Mouse (Mus musculus): ENCODE data around the gene Stk39. TPM values are rescaled to one million over a fixed set of nuclear protein-coding genes. Genes with fewer than 3 reads are reported as not detected.

The Stk39 gene
- polyA plus RNA-seq, 1 experiment from 2014 or later: 53.0 TPM

GRCm38 (mm10) chr2:68270836-68271235, 201.2 kb downstream of the Stk39 start:
- H3K36me3 ChIP-seq (ENCODE audit: control insufficient read depth, insufficient read depth, low read length): no peaks in the 10 kb centered on the region
- no peaks in the 10 kb centered on the region for H3K27me3 ChIP-seq (ENCODE audit: control insufficient read depth, insufficient read depth, low read length)
- no peaks in the 10 kb centered on the region for H3K4me1 ChIP-seq (replicated peaks; ENCODE audit: control insufficient read depth, insufficient read depth, low read length)
- H3K9ac ChIP-seq (ENCODE audit: low read depth, low read length): no peak overlapping the region
- WGBS: 87% methylated on average over 6 of the region's 6 CpGs
- no peak for ATAC-seq (ENCODE audit: low FRiP score)
- no peak overlapping the region for H3K4me2 ChIP-seq (replicated peaks; ENCODE audit: low read depth, low read length)
- H3K27ac ChIP-seq (ENCODE audit: low read depth, low read length): no peak overlapping the region
- H3K4me3 ChIP-seq (ENCODE audit: low read depth, low read length): no peak overlapping the region
- H3K9me3 ChIP-seq (ENCODE audit: control insufficient read depth, low read length): no peaks in the 10 kb centered on the region
- no peak for DNase-seq (ENCODE audit: low spot score)

DNA sequence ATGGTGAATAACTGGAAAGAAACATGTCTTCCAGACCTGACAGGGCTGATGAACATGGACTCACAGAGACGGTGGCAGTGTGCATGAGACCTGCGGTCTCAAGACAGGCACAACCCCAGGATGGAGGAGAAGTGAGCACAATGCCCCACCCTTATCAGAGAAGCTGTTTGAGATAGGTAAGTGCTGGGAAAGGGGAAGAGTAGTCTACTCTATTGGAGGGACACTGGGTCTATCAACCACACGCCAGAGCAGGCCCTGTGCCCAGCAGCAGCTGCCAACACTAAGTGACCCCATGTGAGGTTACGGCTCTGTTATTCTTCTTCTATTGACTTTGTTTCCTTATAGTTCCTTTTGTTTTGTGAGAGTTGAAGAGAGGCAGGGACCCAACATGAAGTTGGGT, 202.4 kb downstream of the Stk39 start:
- WGBS: 84% methylated on average over 4 of the region's 4 CpGs
- Histone ChIP-seq H3K36me3 (ENCODE audit: control insufficient read depth, insufficient read depth, low read length) (no peaks in the 10 kb centered on the region), H3K4me2 (replicated peaks; ENCODE audit: low read depth, low read length) (no peak overlapping the region), H3K9me3 (ENCODE audit: control insufficient read depth, low read length) (no peaks in the 10 kb centered on the region), H3K9ac (ENCODE audit: low read depth, low read length) (no peak overlapping the region), H3K4me1 (replicated peaks; ENCODE audit: control insufficient read depth, insufficient read depth, low read length) (no peaks in the 10 kb centered on the region), H3K27me3 (ENCODE audit: control insufficient read depth, insufficient read depth, low read length) (no peaks in the 10 kb centered on the region), H3K4me3 (ENCODE audit: low read depth, low read length) (no peak overlapping the region), H3K27ac (ENCODE audit: low read depth, low read length) (no peak overlapping the region)
- DNase-seq (ENCODE audit: low spot score) (no peak), ATAC-seq (ENCODE audit: low FRiP score) (no peak)

- Histone ChIP-seq H3K4me2 (replicated peaks; ENCODE audit: low read depth, low read length) (no peak overlapping the region), H3K36me3 (ENCODE audit: control insufficient read depth, insufficient read depth, low read length) (no peaks in the 10 kb centered on the region), H3K9me3 (ENCODE audit: control insufficient read depth, low read length) (no peaks in the 10 kb centered on the region), H3K4me1 (replicated peaks; ENCODE audit: control insufficient read depth, insufficient read depth, low read length) (no peaks in the 10 kb centered on the region), H3K27me3 (ENCODE audit: control insufficient read depth, insufficient read depth, low read length) (no peaks in the 10 kb centered on the region), H3K4me3 (ENCODE audit: low read depth, low read length) (no peak overlapping the region), H3K9ac (ENCODE audit: low read depth, low read length) (no peak overlapping the region), H3K27ac (ENCODE audit: low read depth, low read length) (no peak overlapping the region)
- 84% methylated on average over 5 of the region's 5 CpGs for WGBS
- no peak for DNase-seq (ENCODE audit: low spot score)
- ATAC-seq (ENCODE audit: low FRiP score): no peak
Measured at GRCm38 (mm10) chr2:68264826-68265225, 207.2 kb downstream of the Stk39 start.

DNA sequence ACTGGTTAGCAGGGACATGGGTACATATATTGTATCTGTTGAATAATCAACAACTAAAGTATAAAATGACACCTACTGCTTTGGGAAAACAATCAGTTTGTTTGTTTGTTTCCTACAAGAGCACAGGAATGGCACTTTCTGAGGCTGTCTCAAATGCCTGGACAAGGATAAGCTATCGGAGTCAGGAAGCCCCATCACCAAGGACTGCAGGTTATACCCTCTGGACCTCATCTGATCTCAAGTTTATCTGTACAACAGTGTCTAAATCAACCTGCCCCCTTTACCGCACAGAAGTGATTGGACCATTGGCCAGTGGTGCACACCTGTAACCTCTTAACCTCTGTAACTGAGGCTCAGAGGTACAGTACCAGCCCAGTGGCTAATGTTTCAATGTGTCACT, 211.2 kb downstream of the Stk39 start:
- Histone ChIP-seq H3K4me1 (replicated peaks; ENCODE audit: control insufficient read depth, insufficient read depth, low read length) (no peaks in the 10 kb centered on the region), H3K4me2 (replicated peaks; ENCODE audit: low read depth, low read length) (no peak overlapping the region), H3K9me3 (ENCODE audit: control insufficient read depth, low read length) (no peaks in the 10 kb centered on the region), H3K4me3 (ENCODE audit: low read depth, low read length) (no peak overlapping the region), H3K9ac (ENCODE audit: low read depth, low read length) (no peak overlapping the region), H3K36me3 (ENCODE audit: control insufficient read depth, insufficient read depth, low read length) (no peaks in the 10 kb centered on the region), H3K27ac (ENCODE audit: low read depth, low read length) (no peak overlapping the region), H3K27me3 (ENCODE audit: control insufficient read depth, insufficient read depth, low read length) (no peaks in the 10 kb centered on the region)
- DNase-seq (ENCODE audit: low spot score) (no peak), ATAC-seq (ENCODE audit: low FRiP score) (no peak)
- WGBS: 97% methylated on average over 2 of the region's 2 CpGs

DNA sequence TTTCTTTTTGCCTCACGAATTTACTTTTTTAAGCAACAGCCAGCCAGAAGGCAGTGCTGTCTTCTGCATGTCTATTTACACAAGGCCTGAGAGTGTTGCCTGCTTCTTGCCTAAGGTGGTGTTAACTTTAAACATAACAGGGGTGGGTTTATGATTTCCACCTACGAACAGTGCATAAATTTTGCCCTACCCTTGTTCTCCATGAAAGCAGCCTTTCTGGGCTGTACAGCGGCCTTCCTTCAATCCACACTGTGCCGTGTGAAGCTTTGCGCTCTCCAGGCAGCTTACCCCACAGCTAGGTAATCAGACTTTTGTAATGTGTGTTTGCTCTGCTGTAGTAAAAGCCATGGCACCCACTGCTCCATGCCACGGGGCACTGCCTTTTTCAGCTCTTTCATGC, 214.5 kb downstream of the Stk39 start:
- H3K9ac ChIP-seq (ENCODE audit: low read depth, low read length): no peak overlapping the region
- 87% methylated on average over 6 of the region's 6 CpGs for WGBS
- H3K4me1 ChIP-seq (replicated peaks; ENCODE audit: control insufficient read depth, insufficient read depth, low read length): no peaks in the 10 kb centered on the region
- no peak overlapping the region for H3K27ac ChIP-seq (ENCODE audit: low read depth, low read length)
- no peaks in the 10 kb centered on the region for H3K36me3 ChIP-seq (ENCODE audit: control insufficient read depth, insufficient read depth, low read length)
- H3K9me3 ChIP-seq (ENCODE audit: control insufficient read depth, low read length): no peaks in the 10 kb centered on the region
- no peak overlapping the region for H3K4me3 ChIP-seq (ENCODE audit: low read depth, low read length)
- no peak for ATAC-seq (ENCODE audit: low FRiP score)
- H3K27me3 ChIP-seq (ENCODE audit: control insufficient read depth, insufficient read depth, low read length): no peaks in the 10 kb centered on the region
- H3K4me2 ChIP-seq (replicated peaks; ENCODE audit: low read depth, low read length): no peak overlapping the region
- no peak for DNase-seq (ENCODE audit: low spot score)

DNA sequence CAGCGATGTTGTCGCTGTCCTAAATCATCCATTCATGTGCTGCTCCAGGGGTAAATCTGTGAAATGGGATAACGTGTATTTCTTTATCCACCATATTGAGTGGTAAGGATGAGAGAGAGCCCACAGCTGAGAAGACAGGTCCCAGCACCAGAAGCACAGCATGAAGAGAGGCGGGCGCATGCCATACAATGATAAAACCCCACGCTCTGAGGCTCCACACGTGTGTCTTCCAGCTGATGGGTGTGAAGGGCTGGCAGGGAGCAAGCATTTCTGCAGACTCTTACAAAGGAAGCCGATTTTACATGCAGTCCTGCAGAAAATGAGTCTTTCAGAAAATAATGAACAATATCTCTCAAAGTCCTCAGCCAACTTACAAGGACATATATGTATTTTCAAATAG, 215.6 kb downstream of the Stk39 start:
- WGBS: 89% methylated on average over 8 of the region's 8 CpGs
- no peaks in the 10 kb centered on the region for H3K27me3 ChIP-seq (ENCODE audit: control insufficient read depth, insufficient read depth, low read length)
- ATAC-seq (ENCODE audit: low FRiP score) (no peak), DNase-seq (ENCODE audit: low spot score) (no peak)
- H3K36me3 ChIP-seq (ENCODE audit: control insufficient read depth, insufficient read depth, low read length): no peaks in the 10 kb centered on the region
- no peaks in the 10 kb centered on the region; the same call in 1 of the 2 replicates for H3K4me1 ChIP-seq (replicated peaks; ENCODE audit: control insufficient read depth, insufficient read depth, low read length)
- no peak overlapping the region for H3K9ac ChIP-seq (ENCODE audit: low read depth, low read length)
- no peak overlapping the region for H3K4me3 ChIP-seq (ENCODE audit: low read depth, low read length)
- no peaks in the 10 kb centered on the region for H3K9me3 ChIP-seq (ENCODE audit: control insufficient read depth, low read length)
- H3K4me2 ChIP-seq (replicated peaks; ENCODE audit: low read depth, low read length): no peak overlapping the region
- no peak overlapping the region for H3K27ac ChIP-seq (ENCODE audit: low read depth, low read length)

GRCm38 (mm10) chr2:68254756-68255155, 217.3 kb downstream of the Stk39 start:
- Histone ChIP-seq H3K27me3 (ENCODE audit: control insufficient read depth, insufficient read depth, low read length) (no peaks in the 10 kb centered on the region), H3K27ac (ENCODE audit: low read depth, low read length) (no peak overlapping the region), H3K4me2 (replicated peaks; ENCODE audit: low read depth, low read length) (no peak overlapping the region), H3K9me3 (ENCODE audit: control insufficient read depth, low read length) (no peaks in the 10 kb centered on the region), H3K4me1 (replicated peaks; ENCODE audit: control insufficient read depth, insufficient read depth, low read length) (no peaks in the 10 kb centered on the region; the same call in 1 of the 2 replicates), H3K4me3 (ENCODE audit: low read depth, low read length) (no peak overlapping the region), H3K36me3 (ENCODE audit: control insufficient read depth, insufficient read depth, low read length) (no peaks in the 10 kb centered on the region), H3K9ac (ENCODE audit: low read depth, low read length) (no peak overlapping the region)
- DNase-seq (ENCODE audit: low spot score): no peak
- ATAC-seq (ENCODE audit: low FRiP score): no peak
- WGBS: 79% methylated on average over 4 of the region's 4 CpGs

GRCm38 (mm10) chr2:68253222-68253621, 218.8 kb downstream of the Stk39 start:
- no peak overlapping the region for H3K4me3 ChIP-seq (ENCODE audit: low read depth, low read length)
- H3K9me3 ChIP-seq (ENCODE audit: control insufficient read depth, low read length): no peaks in the 10 kb centered on the region
- H3K4me1 ChIP-seq (replicated peaks; ENCODE audit: control insufficient read depth, insufficient read depth, low read length): no peaks in the 10 kb centered on the region; the same call in 1 of the 2 replicates
- no peaks in the 10 kb centered on the region for H3K36me3 ChIP-seq (ENCODE audit: control insufficient read depth, insufficient read depth, low read length)
- no peak overlapping the region for H3K4me2 ChIP-seq (replicated peaks; ENCODE audit: low read depth, low read length)
- H3K9ac ChIP-seq (ENCODE audit: low read depth, low read length): no peak overlapping the region
- DNase-seq (ENCODE audit: low spot score) (no peak), ATAC-seq (ENCODE audit: low FRiP score) (no peak)
- WGBS: 94% methylated on average over 2 of the region's 2 CpGs
- H3K27me3 ChIP-seq (ENCODE audit: control insufficient read depth, insufficient read depth, low read length): no peaks in the 10 kb centered on the region
- no peak overlapping the region for H3K27ac ChIP-seq (ENCODE audit: low read depth, low read length)

DNA sequence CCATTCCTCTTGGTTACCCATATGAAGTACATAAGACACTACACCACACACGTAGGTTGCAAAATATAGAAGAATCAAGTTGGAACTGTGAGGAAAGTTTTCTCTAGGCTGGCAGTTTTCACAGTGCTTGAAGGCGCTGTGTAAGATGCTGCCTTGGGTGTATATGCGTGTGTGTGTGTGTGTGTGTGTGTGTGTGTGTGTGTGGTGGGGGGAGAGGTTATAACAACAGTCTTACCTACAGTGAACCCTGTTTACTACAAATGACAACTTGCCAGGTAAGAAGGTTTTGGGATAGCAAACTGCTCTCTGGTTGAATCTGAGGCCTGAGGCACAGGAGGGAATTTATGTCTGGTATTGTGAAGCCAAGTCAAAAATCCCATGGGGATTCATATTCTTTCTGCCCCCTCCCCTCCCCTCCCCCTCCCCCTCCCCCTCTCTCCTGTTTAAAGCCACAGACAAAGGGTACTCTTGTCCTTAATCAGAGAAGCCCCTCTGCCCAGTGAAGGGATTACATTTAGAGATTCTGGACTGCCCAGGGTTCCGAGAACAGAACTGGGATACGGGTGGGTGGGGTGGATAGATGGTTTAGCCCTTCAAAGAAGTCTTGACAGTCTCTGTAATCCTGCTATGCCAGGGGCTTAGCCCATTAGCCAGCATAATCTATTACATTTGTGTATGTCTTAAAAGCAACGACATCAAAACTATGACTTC, 219.9 kb downstream of the Stk39 start:
- 80% methylated on average over 6 of the region's 6 CpGs for WGBS
- no peaks in the 10 kb centered on the region; the same call in 1 of the 2 replicates for H3K4me1 ChIP-seq (replicated peaks; ENCODE audit: control insufficient read depth, insufficient read depth, low read length)
- H3K4me2 ChIP-seq (replicated peaks; ENCODE audit: low read depth, low read length): no peak overlapping the region
- ATAC-seq (ENCODE audit: low FRiP score) (peak; percentile 10; the same call in 1 of the 2 replicates), DNase-seq (ENCODE audit: low spot score) (no peak)
- no peak overlapping the region for H3K27ac ChIP-seq (ENCODE audit: low read depth, low read length)
- no peaks in the 10 kb centered on the region for H3K36me3 ChIP-seq (ENCODE audit: control insufficient read depth, insufficient read depth, low read length)
- no peak overlapping the region for H3K9ac ChIP-seq (ENCODE audit: low read depth, low read length)
- no peaks in the 10 kb centered on the region for H3K27me3 ChIP-seq (ENCODE audit: control insufficient read depth, insufficient read depth, low read length)
- no peaks in the 10 kb centered on the region for H3K9me3 ChIP-seq (ENCODE audit: control insufficient read depth, low read length)
- H3K4me3 ChIP-seq (ENCODE audit: low read depth, low read length): no peak overlapping the region
